Mouse (Mus musculus) erythroblast, embryonic 14.5 days (primary cell): Measurements from ENCODE around the gene Mthfsd. TPM values are rescaled to one million over a fixed set of nuclear protein-coding genes. Genes with fewer than 3 reads are reported as not detected.
"Not testable (repeated sequence)": the region's sequence is repeated elsewhere in the genome, so short reads cannot be mapped to it uniquely, and the experiment has no call there.

ENCODE experiments used
- H3K27me3 ChIP-seq: 2 replicates; pipeline ENCODE4 v1.6.1; 2012; ENCODE audit warnings: inconsistent platforms; ENCODE audit not compliant: control insufficient read depth
- H3K36me3 ChIP-seq: 2 replicates; pipeline ENCODE4 v1.6.1; 2012; ENCODE audit warnings: mild to moderate bottlenecking, inconsistent platforms; ENCODE audit not compliant: control insufficient read depth
- H3K4me1 ChIP-seq: 2 replicates; pipeline ENCODE4 v1.6.1; 2012; ENCODE audit warnings: inconsistent platforms; ENCODE audit not compliant: control insufficient read depth
- H3K4me3 ChIP-seq: replicated peaks from 2 replicates; pipeline ENCODE3; 2012; ENCODE audit warnings: moderate library complexity, mild to moderate bottlenecking, inconsistent platforms
- H3K9me3 ChIP-seq: 2 replicates; pipeline ENCODE4 v1.6.1; 2012; ENCODE audit warnings: low read length, inconsistent platforms, mixed read lengths; ENCODE audit not compliant: control insufficient read depth
- GATA1 ChIP-seq: IDR thresholded peaks from 2 replicates; pipeline ENCODE4 v1.6.1; 2012; ENCODE audit warnings: low read length, inconsistent platforms, mixed read lengths
- TAL1 ChIP-seq: IDR thresholded peaks from 3 replicates; pipeline ENCODE4 v1.6.1; 2012; ENCODE audit warnings: low read length, inconsistent platforms, mixed read lengths
- polyA plus RNA-seq: library from polyadenylated mRNA; stranded (reverse); fragments of >175 nt; gene quantifications from 2 replicates; pipeline ENCODE4 v1.2.3, GENCODE M21; 2012

Gene Mthfsd
- polyA plus RNA-seq = 3.7 and 4.7 TPM in 2 replicates

- no peaks in the 10 kb centered on the region for H3K9me3 ChIP-seq
- peaks cover 32% of the 10 kb centered on the region for H3K4me1 ChIP-seq
- peaks cover 35% of the 10 kb centered on the region for H3K36me3 ChIP-seq
- H3K4me3 ChIP-seq = peak within 1 kb of the TSS; percentile 66
- peaks cover 23% of the 10 kb centered on the region for H3K27me3 ChIP-seq
- TF ChIP-seq TAL1 (no peak), GATA1 (peak; percentile 63)
These were observed at the start of gene Mthfsd for GRCm38 (mm10) chr8:121107668-121108656. Mthfsd (minus strand) TSS chr8:121108392.

- Histone ChIP-seq H3K36me3 (no peaks in the 10 kb centered on the region), H3K9me3 (no peaks in the 10 kb centered on the region), H3K27me3 (no peaks in the 10 kb centered on the region; the same call in 1 of the 2 replicates), H3K4me3 (no peak overlapping the region), H3K4me1 (no peaks in the 10 kb centered on the region)
- no peak for TF ChIP-seq GATA1
- no peak for TF ChIP-seq TAL1
These were observed 48.8 kb upstream of the Mthfsd start for GRCm38 (mm10) chr8:121156990-121157491.

- no peak for TF ChIP-seq TAL1
- no peak for TF ChIP-seq GATA1
- peaks cover 11% of the 10 kb centered on the region for H3K27me3 ChIP-seq
These were observed 44.2 kb upstream of the Mthfsd start for GRCm38 (mm10) chr8:121152394-121152793.

GRCm38 (mm10) chr8:121148573-121149083, 40.4 kb upstream of the Mthfsd start:
- Histone ChIP-seq H3K4me1 (no peaks in the 10 kb centered on the region), H3K4me3 (no peak overlapping the region), H3K36me3 (no peaks in the 10 kb centered on the region), H3K27me3 (peaks cover 11% of the 10 kb centered on the region), H3K9me3 (no peaks in the 10 kb centered on the region)
- no peak for TF ChIP-seq GATA1
- TF ChIP-seq TAL1 = no peak

More at GRCm38 (mm10) chr8:121152394-121152793, 44.2 kb upstream of the Mthfsd start:
- Histone ChIP-seq H3K9me3 (no peaks in the 10 kb centered on the region), H3K4me1 (no peaks in the 10 kb centered on the region), H3K36me3 (no peaks in the 10 kb centered on the region), H3K4me3 (no peak overlapping the region)

- H3K4me3 ChIP-seq, H3K9me3 ChIP-seq, H3K4me1 ChIP-seq, H3K36me3 ChIP-seq: not testable (repeated sequence)
- peaks cover 11% of the 10 kb centered on the region for H3K27me3 ChIP-seq
These were observed 37.4 kb upstream of the Mthfsd start for GRCm38 (mm10) chr8:121145457-121146134.

GRCm38 (mm10) chr8:121136856-121137255, 28.7 kb upstream of the Mthfsd start:
- Histone ChIP-seq H3K4me1 (no peaks in the 10 kb centered on the region), H3K4me3 (no peak overlapping the region), H3K9me3 (peaks cover 19% of the 10 kb centered on the region), H3K36me3 (no peaks in the 10 kb centered on the region), H3K27me3 (peaks cover 3% of the 10 kb centered on the region; the same call in 1 of the 2 replicates)
- TF ChIP-seq TAL1 (no peak), GATA1 (no peak)

GRCm38 (mm10) chr8:121134512-121134911, 26.3 kb upstream of the Mthfsd start:
- no peaks in the 10 kb centered on the region for H3K36me3 ChIP-seq
- H3K4me3 ChIP-seq = no peak overlapping the region
- peaks cover 20% of the 10 kb centered on the region for H3K27me3 ChIP-seq
- no peak for TF ChIP-seq TAL1
- TF ChIP-seq GATA1 = no peak
- H3K4me1 ChIP-seq = no peaks in the 10 kb centered on the region
- H3K9me3 ChIP-seq = peaks cover 19% of the 10 kb centered on the region

GRCm38 (mm10) chr8:121134102-121134501, 25.9 kb upstream of the Mthfsd start:
- TF ChIP-seq TAL1 (no peak), GATA1 (no peak)
- peaks cover 24% of the 10 kb centered on the region for H3K27me3 ChIP-seq
- H3K4me1 ChIP-seq = no peaks in the 10 kb centered on the region
- H3K4me3 ChIP-seq = no peak overlapping the region
- H3K36me3 ChIP-seq = no peaks in the 10 kb centered on the region
- H3K9me3 ChIP-seq = peaks cover 19% of the 10 kb centered on the region
